ENCODE assay signal across 23 mouse cellular contexts in genomic region chr13:37248741-37249140, GRCm38 (mm10).
"Had no signal": no experiment of that assay in that cellular context is flagged by ENCODE, and none has a peak within 500 bp of the region (broad histone marks: within the 10 kb centered on the region; RNA-seq: fewer than 3 reads in every experiment).

No protein-coding gene starts in this region.

- H3K4me1 ChIP-seq: heart, embryonic 13.5 days; heart, embryonic 15.5 days; hindbrain, embryonic 13.5 days; hindbrain, embryonic 15.5 days; limb, embryonic 15.5 days; liver, embryonic 12.5 days had no signal

- H3K27ac ChIP-seq: heart, adult 2 months; heart, embryonic 13.5 days; heart, embryonic 15.5 days; hindbrain, embryonic 13.5 days; hindbrain, embryonic 15.5 days; hindbrain, postnatal 0 days; kidney, embryonic 15.5 days; kidney, postnatal 0 days; left cerebral cortex, adult 2 months; limb, embryonic 13.5 days; limb, embryonic 15.5 days; liver, embryonic 12.5 days had no signal

- ATAC-seq: hindbrain, postnatal 0 days; intestine, embryonic 16.5 days; liver, embryonic 12.5 days had no signal

- H3K27me3 ChIP-seq: heart, embryonic 13.5 days; heart, embryonic 15.5 days; hindbrain, embryonic 13.5 days; hindbrain, embryonic 15.5 days; kidney, embryonic 15.5 days; limb, embryonic 13.5 days; limb, embryonic 15.5 days; liver, embryonic 12.5 days had no signal

- H3K36me3 ChIP-seq: heart, embryonic 13.5 days; heart, embryonic 15.5 days; hindbrain, embryonic 13.5 days; hindbrain, embryonic 15.5 days; kidney, embryonic 15.5 days; limb, embryonic 13.5 days; limb, embryonic 15.5 days; liver, embryonic 12.5 days had no signal

- H3K9me3 ChIP-seq: heart, embryonic 13.5 days; heart, embryonic 15.5 days; hindbrain, embryonic 13.5 days; hindbrain, embryonic 15.5 days; kidney, embryonic 15.5 days; limb, embryonic 13.5 days; limb, embryonic 15.5 days; liver, embryonic 12.5 days had no signal

- H3K9ac ChIP-seq: heart, embryonic 13.5 days; heart, embryonic 15.5 days; hindbrain, embryonic 13.5 days; hindbrain, embryonic 15.5 days; kidney, embryonic 15.5 days; limb, embryonic 13.5 days; limb, embryonic 15.5 days; liver, embryonic 12.5 days had no signal

- H3K4me3 ChIP-seq: heart, adult 2 months; heart, embryonic 13.5 days; heart, embryonic 15.5 days; hindbrain, embryonic 13.5 days; hindbrain, embryonic 15.5 days; kidney, embryonic 15.5 days; left cerebral cortex, adult 2 months; limb, embryonic 13.5 days; limb, embryonic 15.5 days; liver, embryonic 12.5 days had no signal

- DNase-seq: gastrocnemius, postnatal 14 days; gastrocnemius, postnatal 36 days; heart, postnatal 14 days; heart, postnatal 36 days; kidney, adult 11 months; kidney, adult 2 months; kidney, adult 9 months; kidney, postnatal 14 days; kidney, postnatal 36 days; left cerebral cortex, postnatal 4 days had no signal
